Mouse (Mus musculus) heart, adult 9 months (tissue): Measurements from ENCODE around the gene Cemip2.

Source experiments
- DNase-seq, 2 experiments: peaks; one replicate each; pipeline ENCODE4 v3.0.0; 2022; ENCODE audit warnings: low spot score in 2 of 2

Cemip2 gene

DNA sequence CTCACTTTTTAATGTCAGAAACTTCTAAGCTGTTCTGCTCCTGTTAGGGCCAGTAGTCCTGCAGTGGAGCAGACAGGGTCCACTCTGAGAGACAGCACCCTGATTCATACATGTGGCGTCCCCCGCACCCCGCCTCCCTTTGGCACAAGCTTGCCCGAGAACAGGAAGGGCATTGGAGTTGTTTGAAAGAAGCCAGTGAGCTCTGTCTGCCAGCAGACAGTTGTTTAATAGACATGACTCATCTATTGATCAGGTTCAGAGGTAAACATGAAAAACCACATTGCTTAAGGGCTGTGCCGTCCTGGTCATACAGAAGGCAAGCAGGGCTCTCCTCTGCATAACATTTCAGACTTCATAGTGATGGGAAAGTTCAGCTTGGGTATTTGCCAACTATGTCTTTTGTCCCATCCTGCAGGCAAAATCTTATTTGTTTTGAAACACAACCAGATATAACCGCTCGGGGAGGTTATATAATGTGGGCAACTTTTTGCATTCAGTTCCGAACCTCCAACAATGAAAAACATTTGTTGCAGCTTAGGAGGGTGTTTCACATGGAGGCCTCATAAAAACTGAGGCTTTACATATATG lies 36.4 kb downstream of the Cemip2 start:
- DNase-seq, result no peak

DNA sequence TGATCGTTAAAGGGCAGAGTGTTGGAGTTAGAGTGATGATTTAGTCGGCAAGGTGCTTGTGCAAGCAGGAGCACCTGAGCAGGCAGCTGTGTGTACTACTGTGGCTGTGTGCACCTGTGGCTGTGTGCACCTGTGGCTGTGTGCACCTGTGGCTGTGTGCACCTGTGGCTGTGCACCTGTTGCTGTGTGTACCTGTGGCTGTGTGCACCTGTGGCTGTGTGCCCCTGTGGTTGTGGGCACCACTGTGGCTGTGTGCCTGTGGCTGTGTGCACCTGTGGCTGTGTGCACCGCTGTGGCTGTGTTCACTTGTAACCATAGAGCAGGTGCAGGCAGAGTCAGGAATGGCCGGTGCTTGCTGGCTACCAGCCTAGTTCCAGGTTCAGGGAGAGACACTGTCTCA lies 38.1 kb downstream of the Cemip2 start:
- no peak for DNase-seq

GRCm38 (mm10) chr19:21818021-21818725 lies 40.0 kb downstream of the Cemip2 start:
- no peak for DNase-seq

- DNase-seq, result peak; percentile 24 to 34
These were observed 41.4 kb downstream of the Cemip2 start for GRCm38 (mm10) chr19:21819585-21819984.

- peak; percentile 22 to 24 for DNase-seq
These were observed 42.0 kb downstream of the Cemip2 start for GRCm38 (mm10) chr19:21820126-21820525.

GRCm38 (mm10) chr19:21821877-21822276 lies 43.7 kb downstream of the Cemip2 start:
- DNase-seq, result peak; percentile 25 to 33

- no peak for DNase-seq
These were observed 46.0 kb downstream of the Cemip2 start for GRCm38 (mm10) chr19:21824146-21824545.

DNA sequence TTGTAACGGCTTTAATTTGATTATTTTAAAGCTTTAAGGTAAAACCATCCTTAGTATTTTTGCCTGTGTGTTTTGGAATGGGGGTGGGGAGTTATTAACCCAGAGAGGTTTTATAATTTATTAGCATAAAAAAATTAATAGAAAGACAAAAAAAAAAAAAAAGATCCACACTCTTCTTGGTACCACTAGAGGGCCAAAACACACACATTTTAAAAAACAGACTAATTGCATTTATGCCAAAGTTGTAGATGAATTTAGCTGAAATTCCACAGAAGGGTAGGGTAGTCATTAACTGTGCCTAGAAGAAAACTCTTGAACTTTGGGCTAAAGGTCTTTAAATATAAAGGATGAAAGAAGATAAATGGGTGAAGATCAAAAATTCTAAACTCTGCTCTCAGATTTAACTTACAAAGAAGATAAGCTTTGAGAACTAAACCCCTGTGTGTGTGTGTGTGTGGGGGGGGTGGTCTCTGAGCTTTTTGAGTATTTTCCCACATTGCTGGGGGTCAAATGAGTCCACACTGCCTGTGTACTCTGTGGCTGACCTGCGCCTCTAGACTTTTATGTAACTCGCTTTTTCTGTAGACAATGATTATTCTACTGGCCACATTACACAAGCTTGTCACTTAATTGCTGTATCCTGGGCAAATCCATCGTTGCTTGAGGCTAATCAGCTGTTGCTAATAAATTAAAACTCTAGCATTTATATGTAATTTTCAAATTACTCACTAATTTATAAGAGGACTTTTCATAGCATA lies 47.2 kb downstream of the Cemip2 start:
- no peak for DNase-seq

- DNase-seq, result no peak
These were observed 55.4 kb downstream of the Cemip2 start for GRCm38 (mm10) chr19:21833416-21833992.

GRCm38 (mm10) chr19:21834952-21835351 lies 56.8 kb downstream of the Cemip2 start:
- DNase-seq, result no peak

DNA sequence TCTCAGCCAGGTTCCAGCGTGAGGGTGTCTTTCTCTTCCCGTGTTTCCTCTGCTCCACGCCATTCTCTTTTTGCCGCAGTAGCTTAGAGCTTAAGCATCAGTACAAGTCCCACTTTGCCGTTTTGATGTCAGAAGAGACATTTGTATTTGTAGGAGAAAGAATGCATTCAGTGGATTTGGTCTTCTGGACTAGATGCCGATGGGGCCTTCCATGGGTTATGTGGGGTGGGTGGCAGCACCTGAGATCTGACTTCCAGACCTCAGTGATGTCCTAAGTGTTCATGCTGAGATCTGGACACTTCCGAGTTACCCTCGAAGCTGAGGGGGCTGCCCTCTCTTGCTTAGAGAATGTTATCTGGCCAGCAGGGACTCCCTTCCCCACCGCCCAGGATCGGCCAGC lies 72.6 kb downstream of the Cemip2 start:
- DNase-seq, result no peak

- no peak for DNase-seq
These were observed 76.5 kb downstream of the Cemip2 start for GRCm38 (mm10) chr19:21854526-21855228.

DNA sequence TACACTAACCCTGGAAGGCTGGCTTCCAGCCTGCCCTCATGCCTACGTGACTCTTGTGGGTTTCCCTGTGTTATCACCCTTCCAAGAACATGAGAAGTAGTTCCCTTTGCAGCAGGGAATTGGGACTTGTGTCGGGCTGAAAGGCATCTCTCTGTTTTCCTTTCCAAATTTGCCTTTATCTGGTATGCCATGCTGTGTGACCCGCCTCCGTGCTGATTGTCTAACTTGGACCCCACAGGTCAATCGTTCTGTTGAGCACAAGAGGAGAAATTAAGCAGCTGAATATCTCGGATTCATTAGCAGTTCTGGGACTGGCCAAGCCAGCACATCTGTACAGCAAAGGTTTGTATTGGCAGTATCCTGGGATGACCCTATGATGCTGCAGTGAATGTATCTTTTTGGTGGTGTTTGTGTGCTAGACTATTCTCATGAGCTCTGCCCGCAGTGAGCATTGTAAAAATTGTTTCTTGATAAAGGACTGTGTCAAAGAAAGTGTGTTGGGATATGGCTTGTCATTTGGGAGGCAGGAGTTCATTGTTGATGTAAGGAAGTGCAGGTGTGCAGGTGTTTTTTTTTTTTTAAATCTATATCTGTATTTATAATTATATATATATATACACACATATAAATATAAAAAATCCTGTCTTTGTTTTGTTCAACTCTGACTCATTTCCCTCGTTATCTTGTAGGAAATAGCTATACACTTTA lies 77.4 kb downstream of the Cemip2 start:
- no peak for DNase-seq

DNA sequence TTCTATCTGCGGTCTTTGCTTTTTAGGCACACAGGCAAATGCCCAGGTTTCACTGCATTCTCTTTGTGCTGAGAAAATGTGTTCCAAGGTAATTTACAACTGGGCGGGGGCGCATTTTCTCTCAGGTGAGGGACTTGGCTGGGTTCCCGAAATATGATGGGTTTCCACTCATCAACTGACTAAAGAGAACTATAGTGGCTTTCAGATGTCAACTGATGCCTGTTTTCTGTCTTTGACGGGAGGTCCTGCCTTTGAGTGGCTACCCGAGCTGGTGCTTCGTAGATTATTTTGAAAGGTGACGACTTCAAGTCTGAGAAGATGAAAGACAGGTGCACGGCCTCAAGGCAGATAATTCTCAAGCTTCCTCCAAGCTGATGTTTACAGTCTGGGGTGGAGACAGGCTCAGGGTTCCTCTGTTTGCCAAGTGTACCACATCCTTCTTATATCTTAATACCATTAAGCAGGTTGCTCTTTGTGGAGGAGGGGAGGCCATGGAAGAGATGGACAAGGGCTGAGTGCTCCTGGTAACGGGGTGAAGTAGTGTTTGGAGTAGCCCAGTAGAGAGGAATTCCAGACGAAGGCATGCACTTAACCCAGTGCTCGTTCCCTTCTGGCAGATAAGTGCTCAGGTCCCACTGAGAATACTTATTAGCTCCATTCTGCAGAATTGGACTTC lies 80.8 kb downstream of the Cemip2 start:
- DNase-seq, result no peak

- no peak for DNase-seq
These were observed 82.0 kb downstream of the Cemip2 start for GRCm38 (mm10) chr19:21860132-21860531.

- no peak for DNase-seq
These were observed 82.8 kb downstream of the Cemip2 start for GRCm38 (mm10) chr19:21860894-21861293.

- DNase-seq, result no peak
These were observed 84.3 kb downstream of the Cemip2 start for GRCm38 (mm10) chr19:21862289-21862990.

GRCm38 (mm10) chr19:21862991-21863931 lies 85.1 kb downstream of the Cemip2 start:
- no peak for DNase-seq
